Mouse (Mus musculus) frontal cortex, postnatal 25 days (tissue): ENCODE measurements at regions not wholly inside any gene's neighbourhood (a gene's known extent, or its start where the extent isn't known, plus 50 kb on each side); places are given as distances from the start of the nearest gene placed in this dataset.

Experiments
- DNase-seq, 2 experiments: peaks; one replicate each; pipeline ENCODE4 v3.0.0; 2022; ENCODE audit warnings: low spot score in 2 of 2

DNA sequence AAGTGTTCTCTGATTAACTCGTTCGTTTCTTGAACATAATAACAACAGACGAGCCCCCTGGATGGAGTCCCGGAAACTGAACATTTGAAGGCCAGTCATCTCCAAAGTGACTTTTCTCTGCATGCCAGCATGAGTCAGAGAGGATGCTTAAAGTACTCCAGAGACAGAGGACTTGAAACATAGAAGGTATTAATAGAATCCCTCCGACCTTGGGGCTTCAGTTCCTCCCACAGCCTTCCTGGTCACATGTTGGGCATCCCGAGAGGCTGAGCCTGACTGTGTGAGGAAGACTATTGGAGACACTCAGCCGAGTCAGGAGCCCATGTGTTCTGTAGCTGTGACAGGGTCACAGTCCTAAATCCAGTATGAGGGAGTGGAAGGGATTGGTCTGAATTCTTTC, 232.7 kb upstream of the Serp2 start:
- no peak for DNase-seq

DNA sequence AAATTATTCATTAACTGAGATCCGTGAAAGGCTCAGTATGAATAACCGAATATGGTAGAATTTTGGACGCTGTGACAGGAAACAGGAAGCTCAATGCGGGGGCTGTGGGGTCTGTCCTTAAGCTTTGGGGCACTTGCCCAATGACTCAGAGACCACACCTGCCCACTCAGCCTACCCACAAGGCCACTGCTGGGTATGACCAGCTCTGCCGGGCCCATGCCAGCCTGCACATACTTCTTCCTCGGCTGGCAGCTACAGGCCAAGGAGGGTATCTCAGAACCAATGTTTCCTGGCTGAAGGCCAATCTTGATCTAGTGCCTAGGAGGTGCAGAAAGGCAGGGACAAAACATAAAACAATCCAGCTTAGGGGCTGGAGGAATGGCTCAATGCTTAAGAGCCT, 230.9 kb upstream of the Serp2 start:
- no peak for DNase-seq

DNA sequence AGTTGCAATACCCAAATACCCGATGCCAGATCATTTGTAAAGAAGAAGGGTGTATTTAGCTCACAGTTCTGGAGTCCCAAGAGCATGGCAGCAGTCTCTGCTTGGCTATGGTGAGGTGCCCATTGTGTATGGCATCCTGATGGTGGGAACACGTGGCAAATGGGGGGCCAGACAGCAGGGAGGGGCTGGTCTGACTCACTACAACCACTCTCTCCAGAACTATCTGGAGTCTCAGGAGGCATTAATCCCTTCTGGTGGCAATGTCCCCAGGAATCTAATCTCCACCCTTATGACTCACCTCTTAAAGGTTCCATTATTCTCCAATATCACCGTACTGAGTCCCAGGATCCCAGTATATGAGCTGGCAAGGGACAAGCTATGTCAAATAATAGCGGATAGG, 229.5 kb upstream of the Serp2 start:
- no peak for DNase-seq

DNA sequence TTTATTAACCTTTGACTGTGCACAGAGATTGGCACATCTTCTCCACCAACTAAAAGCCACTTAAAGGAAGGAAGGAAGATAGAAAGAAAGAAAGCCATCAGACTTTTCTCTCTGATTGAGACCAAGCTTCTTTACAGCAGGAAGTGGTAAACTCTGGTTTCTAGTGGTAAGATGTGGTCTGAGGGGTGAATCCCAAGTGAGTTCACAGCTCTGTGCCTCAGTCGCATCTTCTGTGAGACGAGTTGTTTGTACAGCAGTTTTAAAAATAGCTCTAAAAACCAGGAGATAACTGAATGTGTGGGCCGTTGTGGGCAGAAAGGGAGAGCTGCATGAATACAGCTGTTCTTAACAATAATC, 224.8 kb upstream of the Serp2 start:
- DNase-seq = no peak

DNA sequence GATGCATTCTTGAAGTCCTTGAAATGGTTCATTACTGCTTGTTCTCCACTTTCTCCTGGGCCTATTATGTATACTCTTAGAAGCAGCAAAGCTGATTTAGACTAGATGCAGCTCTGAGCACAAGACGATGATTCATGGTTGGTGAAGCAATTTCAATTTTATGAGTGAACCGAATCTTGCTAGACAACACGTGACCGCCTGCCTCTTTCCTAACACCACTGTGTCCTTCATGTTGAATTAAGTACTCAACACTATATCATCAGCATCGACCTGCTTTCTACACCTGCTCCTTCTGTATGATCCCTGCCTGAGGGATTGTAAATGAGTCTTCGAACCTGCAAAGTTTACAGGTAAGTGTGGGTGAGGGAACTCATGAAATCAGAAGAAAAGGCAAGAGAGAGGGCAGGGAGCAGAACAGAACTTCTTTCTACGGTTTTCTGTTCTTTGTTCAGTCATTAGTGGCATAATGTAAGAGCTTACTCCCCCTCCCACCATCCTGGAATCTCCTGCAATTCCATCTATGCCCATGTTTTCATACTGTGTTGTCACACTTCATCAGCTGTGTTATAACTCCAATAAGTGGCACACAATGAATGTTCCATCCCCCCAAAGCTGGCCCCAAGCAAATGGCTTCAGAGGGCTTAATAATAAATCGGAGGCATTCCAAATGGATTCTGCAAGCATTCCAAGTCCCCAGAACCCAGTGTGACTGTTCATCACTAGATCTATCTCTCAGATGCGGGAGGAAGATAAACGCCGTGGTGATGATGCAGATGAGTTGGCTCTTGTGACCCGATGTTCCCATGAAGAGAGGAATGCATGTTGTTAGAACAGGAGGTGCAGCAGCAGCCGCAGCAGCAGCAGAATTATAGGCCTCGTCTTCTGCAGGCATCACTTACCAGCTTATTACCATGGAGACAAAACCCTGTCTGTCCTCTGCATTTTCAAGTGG, 224.2 kb upstream of the Serp2 start:
- DNase-seq = no peak

DNA sequence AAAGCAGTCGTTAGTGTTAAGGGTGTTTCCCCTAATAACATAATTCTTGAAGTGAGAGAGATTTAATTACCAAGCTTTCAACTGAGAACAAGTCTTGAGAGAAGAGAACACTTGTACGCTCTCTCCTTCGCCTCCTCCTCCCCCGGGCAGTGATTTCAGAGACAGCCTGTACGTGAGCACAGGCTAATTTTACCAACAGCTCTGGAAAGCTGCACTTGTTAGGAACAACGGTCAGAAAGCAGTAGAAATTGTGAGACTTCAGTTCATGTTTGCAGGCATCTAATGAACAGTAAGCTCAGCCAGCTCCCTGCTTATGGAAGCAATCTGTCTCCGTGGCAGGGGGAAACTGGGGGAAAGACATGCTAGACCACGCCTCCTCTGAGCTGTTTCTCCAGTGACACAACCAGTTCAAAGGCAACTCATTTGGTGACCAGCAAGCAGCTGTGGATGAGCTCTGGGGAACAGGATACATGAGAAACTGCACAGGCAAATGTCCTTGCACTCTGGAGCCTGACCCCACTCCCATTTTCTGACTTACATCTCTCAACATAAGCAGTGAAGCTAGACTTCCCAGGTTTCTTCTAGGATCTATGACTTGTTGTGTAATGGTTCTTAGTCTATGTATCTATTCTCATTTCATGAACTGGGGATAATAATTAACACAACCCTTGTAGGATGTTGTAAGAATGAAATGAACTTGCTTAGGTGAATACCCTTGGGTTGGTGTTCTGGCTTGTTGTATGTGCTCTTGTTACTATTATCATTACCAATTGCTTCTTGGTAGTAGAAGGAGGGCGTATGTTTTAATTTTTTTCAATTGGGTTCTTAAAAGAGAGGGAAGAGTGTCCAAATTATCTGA, 222.1 kb upstream of the Serp2 start:
- no peak for DNase-seq

DNA sequence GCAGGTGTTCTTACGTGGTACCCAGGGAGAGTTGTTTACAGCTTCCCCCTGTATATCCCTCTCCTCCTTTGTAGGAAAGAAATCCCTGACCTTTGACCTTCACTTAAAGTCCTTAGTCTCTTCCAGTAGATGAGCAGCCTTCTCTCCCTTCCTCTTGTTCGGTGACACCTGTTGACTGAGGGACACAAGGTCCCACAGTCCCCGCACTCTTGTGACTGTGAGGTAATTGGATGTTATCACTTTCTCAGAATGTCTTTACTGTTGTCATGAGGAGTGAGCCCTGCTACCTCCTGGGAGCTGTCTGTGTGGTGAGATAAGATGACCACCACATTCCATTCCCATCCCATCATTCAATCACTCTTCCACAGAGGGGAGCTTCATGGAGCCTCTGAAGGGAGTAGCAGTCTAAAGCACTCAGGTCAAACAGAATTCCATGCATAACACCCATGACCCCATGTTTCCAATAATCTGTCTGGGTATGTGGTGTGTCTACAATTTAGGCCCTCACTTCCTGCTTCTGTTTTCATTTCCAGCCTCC, 218.8 kb upstream of the Serp2 start:
- DNase-seq = no peak

DNA sequence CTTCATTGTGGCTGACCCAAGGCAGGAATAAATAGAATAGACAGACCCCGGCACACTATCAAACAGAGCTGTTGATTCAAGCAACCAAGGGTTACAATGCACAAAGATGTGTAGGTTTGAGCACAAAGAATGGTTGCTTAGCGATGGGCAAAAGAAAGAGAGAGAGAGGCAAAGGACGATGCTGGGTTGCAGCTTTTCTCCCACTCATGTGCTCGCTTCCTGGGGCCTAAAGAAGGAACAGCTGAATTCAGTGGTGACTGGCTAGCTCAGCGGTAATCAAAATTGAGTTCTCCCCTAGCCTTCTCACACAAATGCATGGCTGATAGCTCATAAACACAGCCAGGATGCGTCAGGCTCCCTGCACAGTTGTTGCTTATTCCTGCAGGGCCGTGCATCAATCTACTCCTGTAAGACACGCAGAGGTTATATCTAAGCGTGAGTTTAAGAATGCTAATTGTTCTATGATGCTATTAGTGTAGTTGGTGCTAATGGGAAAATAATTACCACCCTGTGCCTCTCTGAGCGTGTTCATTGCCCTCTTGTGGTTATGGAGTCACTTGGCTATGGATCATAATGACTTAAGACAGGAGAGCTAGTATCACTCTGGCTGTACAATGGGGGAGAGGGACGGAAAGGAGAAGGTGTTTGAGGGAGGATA, 216.2 kb upstream of the Serp2 start:
- no peak for DNase-seq

DNA sequence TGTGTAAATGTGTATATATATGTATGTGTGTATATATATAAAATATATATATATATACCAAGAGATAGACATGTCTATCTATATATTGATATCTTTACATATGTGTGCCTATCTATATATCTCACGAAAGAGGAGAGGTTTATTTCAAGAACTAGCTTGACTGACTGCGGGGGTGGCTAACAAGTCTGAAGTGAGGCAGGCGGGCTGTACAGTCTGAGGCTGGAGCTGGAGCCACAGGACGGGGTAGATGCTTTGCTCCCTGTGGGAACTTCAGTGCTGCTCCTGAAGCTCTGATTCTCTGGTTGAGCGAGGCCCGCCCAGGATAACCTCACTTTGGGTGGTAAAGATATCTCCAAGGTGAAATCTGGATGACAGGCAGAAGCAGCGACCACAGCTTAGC, 213.4 kb upstream of the Serp2 start:
- DNase-seq = no peak

DNA sequence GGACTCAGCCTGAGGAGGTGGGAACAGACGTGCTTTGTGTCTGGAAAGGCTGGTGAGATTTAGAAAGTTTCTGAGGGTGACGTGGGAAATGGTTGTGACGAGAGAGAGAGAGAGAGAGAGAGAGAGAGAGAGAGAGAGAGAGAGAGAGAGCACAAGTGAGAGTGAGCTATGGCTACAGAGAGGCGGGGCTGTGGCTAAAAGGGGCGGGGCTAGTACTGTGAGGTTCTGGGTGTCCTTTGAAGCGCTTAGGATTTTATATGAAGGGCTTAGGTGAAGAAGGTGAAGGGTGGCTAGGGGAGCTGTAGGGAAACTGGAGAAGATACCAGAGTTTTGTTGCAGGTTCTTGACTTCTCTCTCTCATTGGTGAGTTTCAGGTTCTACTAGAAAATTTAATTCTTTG, 210.6 kb upstream of the Serp2 start:
- DNase-seq = no peak

DNA sequence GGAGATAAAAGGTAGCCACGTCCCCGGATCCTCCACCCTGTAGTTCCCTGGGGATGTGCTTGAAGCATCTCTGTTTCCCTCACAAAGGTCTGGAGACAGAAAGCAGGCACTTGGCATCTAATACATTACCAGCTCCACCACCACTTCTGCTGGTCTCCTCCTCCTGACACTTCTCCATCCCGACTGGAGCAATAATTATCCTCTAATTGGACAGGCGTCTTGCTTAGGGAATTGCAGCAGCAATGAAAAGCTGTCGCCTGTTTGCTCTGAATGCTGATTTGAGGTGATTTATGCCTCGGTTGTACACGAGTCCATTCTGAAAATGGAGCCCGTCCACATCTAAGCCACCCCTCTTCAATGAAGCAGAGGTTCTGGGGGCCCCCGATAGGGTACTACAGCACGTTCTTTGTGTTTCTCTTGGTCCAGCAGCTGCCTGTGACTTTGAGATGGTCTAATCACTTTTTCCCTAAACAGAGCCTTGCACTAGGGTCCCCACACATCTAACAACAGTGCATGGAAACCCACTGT, 209.6 kb upstream of the Serp2 start:
- DNase-seq = no peak

DNA sequence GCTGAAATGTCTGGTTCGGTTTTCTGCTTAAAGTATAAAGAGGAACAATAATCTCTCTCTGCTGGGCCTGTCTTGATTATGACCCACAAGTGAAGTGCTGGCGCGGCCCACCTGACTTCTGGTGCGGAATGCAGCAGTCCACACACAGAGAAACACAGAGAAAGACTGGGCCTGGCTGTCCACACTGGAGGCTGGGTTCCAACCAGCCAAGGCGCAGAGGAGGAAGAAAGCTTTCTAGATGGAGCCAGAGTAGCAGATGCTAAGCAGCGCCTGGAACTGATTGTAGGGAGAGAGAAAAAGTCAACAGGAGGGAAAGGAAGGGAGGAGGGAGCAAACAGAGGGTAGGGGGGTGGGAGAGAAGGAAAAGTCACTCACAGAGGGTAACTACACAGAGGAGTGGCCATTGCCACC, 208.4 kb upstream of the Serp2 start:
- DNase-seq = no peak

DNA sequence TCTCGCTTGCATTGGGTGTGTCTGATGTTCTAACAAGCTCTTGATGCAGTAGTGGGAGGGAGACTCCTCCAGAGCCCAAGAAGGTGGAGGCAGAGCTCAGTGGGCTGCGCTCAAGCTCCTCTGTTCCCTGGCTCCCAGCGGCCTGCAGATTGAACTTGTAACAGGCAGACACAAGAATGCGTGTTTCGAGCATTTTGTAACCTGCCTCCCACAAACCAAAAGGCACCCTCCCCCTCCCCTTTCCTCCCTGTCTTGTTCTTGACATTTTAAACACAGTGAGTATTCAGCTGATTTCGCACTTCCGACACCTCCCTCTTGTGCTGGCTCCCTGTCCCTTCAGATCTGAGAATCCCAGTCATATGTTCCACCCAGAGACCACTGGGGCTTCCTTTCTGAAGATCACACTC, 207.7 kb upstream of the Serp2 start:
- peak in 1 of 2 experiments; percentile 54 for DNase-seq

DNA sequence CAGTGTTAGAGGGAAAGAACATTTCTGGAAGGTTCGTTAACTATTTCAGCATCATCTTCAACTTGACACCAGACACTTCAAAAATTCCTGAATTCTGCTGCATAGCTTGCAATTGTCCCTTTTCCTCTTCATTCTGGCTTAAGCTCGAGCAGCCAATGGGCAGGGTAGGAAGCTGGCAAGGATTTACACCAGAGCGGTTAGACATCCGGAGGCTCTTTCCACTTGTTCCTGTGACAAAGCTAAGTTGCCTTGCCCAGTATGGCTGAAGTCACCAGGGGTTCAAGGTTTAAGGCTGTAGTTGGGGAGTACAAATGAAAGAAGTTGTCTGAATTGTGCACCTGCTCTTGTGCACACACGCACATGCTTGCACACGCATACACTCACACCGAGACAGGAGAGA, 206.8 kb upstream of the Serp2 start:
- no peak for DNase-seq

DNA sequence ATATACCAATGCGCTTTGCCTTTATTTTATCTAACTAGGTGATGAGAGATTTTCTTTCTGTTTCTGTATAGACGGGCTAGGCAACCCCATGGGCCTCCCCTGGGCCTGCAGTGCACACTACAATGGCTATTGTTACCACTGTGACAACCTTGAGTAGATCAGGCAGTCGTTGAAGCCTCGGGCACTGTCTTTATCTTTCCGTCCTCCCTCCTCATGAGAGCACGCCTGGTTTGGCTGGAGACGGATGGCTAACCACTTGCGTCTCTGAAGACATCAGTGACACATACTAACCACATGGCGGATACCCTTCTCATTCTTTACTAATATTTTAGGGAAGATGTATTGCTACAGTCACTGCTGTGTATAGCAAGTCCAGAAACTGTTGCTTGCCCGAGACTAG, 206.1 kb upstream of the Serp2 start:
- DNase-seq = no peak

DNA sequence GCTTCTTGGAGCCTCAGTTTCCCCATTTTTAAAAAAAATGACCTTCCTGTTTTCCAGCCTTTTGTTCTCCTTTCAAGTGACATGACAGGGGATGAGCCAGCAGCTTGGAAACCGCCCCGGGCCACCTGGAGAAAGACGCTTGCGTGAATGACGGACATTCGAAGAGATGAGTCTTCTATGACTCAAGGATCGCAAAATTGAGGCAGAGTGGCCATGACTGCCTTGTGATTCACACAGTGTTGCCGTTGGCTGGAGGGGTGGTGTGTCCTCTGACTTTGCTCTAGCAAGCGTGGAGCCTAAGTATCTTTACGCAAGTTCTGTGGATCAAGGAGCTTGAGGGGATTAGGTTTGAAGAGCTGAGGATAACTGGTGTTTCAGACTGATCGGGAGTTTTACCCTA, 205.0 kb upstream of the Serp2 start:
- no peak for DNase-seq

DNA sequence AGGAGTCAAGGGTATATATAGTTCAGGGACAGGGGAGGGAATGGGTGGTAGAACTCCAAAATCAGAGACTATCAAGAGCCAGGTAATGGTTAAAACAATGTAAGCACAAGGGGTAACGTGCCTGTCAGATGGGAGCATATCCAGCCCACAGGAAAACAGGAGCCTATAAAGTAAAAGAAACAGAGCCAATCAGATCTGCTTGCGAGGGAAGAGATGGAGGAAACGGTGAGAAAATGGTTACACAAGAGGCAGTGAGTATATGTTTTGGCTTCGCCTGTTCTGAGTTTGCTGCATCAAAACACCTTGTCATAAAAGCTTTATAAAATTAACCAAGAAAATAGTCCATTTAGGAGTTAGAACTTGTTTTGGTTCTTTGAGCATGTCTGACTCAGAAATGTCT, 204.6 kb upstream of the Serp2 start:
- DNase-seq = no peak

DNA sequence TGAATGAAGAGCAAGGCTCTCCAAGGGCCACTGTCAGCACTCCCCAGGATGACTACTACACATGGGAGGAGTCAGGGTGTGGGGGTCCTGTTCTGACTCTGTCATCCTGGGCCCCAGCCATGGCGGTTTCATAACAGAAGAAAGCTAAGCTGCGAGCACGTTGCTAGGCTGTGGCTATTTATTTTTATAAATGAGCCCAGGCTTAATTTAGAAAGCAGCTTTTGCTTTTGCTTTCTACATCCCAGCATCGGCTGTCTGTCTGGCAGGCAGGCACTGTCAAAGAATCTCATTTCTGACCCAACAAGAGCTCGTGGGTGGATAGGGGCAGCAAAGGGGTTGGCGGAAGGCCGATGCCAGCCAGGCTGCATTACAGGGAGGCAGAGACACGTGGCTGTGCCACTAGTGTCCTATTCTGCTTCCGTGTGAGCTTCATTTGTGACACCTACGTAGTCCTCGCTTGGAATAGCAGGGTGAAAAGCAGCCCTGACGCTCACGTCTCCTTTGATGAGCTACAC, 203.9 kb upstream of the Serp2 start:
- peak; percentile 57 to 63 for DNase-seq

DNA sequence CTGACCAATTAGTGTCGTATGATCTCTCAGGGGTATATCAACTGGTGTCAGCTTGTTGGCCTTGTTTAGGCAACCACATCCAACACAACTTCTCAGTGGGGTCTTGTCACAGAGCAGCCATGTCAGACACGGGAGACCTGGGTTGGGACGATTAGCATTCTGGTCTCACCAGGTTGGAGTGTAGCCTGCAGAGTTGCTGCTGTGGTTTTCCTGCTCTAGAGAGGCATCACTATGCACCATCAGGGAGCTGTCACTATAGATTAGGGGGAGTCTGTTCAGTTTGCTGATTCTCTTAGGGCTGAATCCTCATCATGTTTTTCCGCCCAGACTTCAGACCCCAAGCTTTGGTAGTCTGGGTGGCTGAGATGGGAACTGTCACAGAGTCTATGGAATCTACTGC, 202.7 kb upstream of the Serp2 start:
- DNase-seq = no peak

DNA sequence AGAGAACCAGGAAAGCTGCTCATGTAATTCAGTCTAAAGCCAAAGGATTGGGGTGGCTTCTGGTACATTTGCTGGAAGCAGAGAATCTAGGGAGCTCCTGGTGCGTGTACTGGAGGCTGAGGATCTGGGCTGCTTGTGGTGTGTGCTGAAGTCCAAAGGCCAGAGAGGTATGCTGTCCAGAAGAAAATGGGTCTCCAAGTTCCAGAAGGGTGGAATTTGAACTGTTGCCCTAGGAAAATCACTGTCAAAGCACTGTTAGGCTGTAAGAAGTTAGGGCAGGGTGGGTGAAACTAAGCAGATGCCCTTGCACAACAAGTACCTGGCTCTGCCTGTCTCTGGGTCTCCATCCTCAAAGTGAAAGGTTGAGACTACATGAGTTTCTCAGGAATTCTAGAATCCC, 201.9 kb upstream of the Serp2 start:
- DNase-seq = no peak

DNA sequence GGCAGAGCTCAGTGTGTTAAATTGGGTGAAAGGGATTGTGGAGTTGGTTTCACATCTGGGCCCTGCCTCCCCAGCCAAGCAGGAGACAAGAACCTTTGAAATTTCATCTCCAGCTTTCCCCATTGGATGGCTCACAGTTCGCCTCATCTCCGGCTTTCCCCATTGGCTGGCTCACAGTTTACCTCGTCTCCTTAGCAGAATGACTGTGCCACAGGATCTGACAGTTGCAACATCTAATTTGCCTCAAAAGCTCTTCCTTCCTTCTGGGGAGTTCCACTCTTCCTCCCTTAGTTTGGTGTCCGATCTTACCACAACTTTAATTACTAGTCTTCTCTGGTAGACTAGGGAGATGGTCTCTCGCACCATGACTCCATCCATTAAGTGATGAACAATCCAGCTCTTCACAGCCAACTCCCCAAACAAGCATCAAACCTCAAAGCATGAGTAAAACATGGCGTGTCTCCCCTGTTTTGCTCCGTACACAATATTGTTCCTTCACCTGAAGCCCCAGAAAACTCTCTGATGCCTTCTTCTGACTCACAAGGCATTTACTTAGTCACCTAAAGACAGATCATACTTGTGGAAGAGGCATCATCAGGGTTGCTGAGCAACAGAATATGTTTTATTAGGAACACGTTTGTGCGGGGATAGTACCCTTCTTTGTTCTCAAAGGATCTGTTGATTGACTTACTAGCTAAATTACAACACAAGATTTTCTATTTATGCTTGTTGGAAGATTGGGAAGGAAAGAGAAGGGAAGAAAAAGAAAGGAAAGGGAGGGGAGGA, 199.1 kb upstream of the Serp2 start:
- DNase-seq = no peak
